In the genomic region with DNA sequence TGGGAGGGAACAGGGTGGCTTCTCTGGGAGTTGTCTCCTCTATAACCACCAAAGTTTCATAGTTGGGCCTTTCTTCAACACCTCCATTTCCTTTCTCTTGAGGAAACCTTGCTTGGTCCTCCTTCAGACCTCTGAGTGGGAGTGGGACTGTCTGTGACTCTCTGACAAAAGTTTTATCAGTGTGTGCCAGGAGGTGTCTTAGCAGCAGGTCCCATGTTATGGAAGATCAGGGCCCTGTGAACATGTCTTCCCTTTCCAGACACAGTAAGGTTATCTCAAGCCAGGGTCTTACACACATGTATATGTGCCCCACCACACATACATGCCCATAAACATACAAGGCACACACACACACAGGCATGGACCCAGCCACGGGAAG, we compare ENCODE assay signal across 14 mouse cellular contexts. TPM values are rescaled to one million over a fixed set of nuclear protein-coding genes. Genes with fewer than 3 reads are reported as not detected.
DNase-seq lines count a peak whose midpoint lies in the region; ATAC-seq lines count a peak whose summit lies in the region.
"Had no signal": no experiment of that assay in that cellular context is flagged by ENCODE, and none has a peak within 500 bp of the region (broad histone marks: within the 10 kb centered on the region; RNA-seq: fewer than 3 reads in every experiment).

No protein-coding gene starts in this region.

- ATAC-seq in limb, embryonic 11.5 days (ENCODE audit: insufficient number of reproducible peaks, low FRiP score, low TSS enrichment, low read depth) = peak; percentile 49; the same call in 1 of the 2 replicates
- peak; percentile 79 for ATAC-seq in liver, embryonic 16.5 days (ENCODE audit: low read depth)

- H3K4me1 ChIP-seq in limb, embryonic 11.5 days (ENCODE audit: control insufficient read depth, insufficient read depth, low read length) = no peaks in the 10 kb centered on the region
- peaks cover 21% of the 10 kb centered on the region for H3K4me1 ChIP-seq in limb, embryonic 10.5 days
- H3K4me1 ChIP-seq in erythroblast, embryonic 14.5 days (ENCODE audit: control insufficient read depth) = peaks cover 65% of the 10 kb centered on the region
- peaks cover 37% of the 10 kb centered on the region for H3K4me1 ChIP-seq in liver, embryonic 16.5 days (ENCODE audit: control insufficient read depth, low read depth, low read length)
- H3K4me1 ChIP-seq in embryonic facial prominence, embryonic 10.5 days = peaks cover 18% of the 10 kb centered on the region

- no peak overlapping the region for H3K9ac ChIP-seq in limb, embryonic 11.5 days (ENCODE audit: low read length)
- peak overlapping the region; percentile 70 for H3K9ac ChIP-seq in liver, embryonic 16.5 days (ENCODE audit: low read depth, low read length)
- H3K9ac ChIP-seq: forebrain, postnatal 0 days had no signal

- H3K36me3 ChIP-seq in limb, embryonic 11.5 days (ENCODE audit: control insufficient read depth, insufficient read depth, low read length) = no peaks in the 10 kb centered on the region
- H3K36me3 ChIP-seq in limb, embryonic 10.5 days = no peaks in the 10 kb centered on the region
- peaks cover 11% of the 10 kb centered on the region for H3K36me3 ChIP-seq in erythroblast, embryonic 14.5 days (ENCODE audit: control insufficient read depth)
- no peaks in the 10 kb centered on the region for H3K36me3 ChIP-seq in liver, embryonic 16.5 days (ENCODE audit: control insufficient read depth, insufficient read depth)
- no peaks in the 10 kb centered on the region for H3K36me3 ChIP-seq in embryonic facial prominence, embryonic 10.5 days (replicated peaks)

- no peak overlapping the region for H3K4me3 ChIP-seq in limb, embryonic 11.5 days (ENCODE audit: low read depth, low read length)
- H3K4me3 ChIP-seq in limb, embryonic 10.5 days = no peak overlapping the region
- peak overlapping the region; percentile 55 for H3K4me3 ChIP-seq in erythroblast, embryonic 14.5 days (replicated peaks)
- peak overlapping the region; percentile 54 for H3K4me3 ChIP-seq in liver, embryonic 16.5 days (ENCODE audit: low read depth, low read length)
- no peak overlapping the region for H3K4me3 ChIP-seq in embryonic facial prominence, embryonic 10.5 days
- H3K4me3 ChIP-seq: heart, adult 2 months had no signal

- no peak overlapping the region for H3K4me2 ChIP-seq in limb, embryonic 11.5 days (ENCODE audit: low read depth, severe bottlenecking)
- H3K4me2 ChIP-seq in liver, embryonic 16.5 days (ENCODE audit: low read depth, low read length) = peak overlapping the region; percentile 80

- WGBS in limb, embryonic 11.5 days = 85% methylated on average over 1 of the region's 1 CpGs
- 86% methylated on average over 1 of the region's 1 CpGs for WGBS in limb, embryonic 10.5 days
- 45% methylated on average over 1 of the region's 1 CpGs for WGBS in liver, embryonic 16.5 days (ENCODE audit: insufficient replicate concordance)
- 88% methylated on average over 1 of the region's 1 CpGs for WGBS in embryonic facial prominence, embryonic 10.5 days

- no peak overlapping the region for H3K27ac ChIP-seq in limb, embryonic 11.5 days (replicated peaks; ENCODE audit: low read depth, low read length)
- no peak overlapping the region for H3K27ac ChIP-seq in limb, embryonic 10.5 days
- peak overlapping the region; percentile 97 for H3K27ac ChIP-seq in liver, embryonic 16.5 days (ENCODE audit: low read length)
- no peak overlapping the region for H3K27ac ChIP-seq in embryonic facial prominence, embryonic 10.5 days (replicated peaks)
- H3K27ac ChIP-seq: heart, adult 2 months had no signal

- no peaks in the 10 kb centered on the region for H3K9me3 ChIP-seq in limb, embryonic 11.5 days (ENCODE audit: control insufficient read depth, low read length)
- no peaks in the 10 kb centered on the region for H3K9me3 ChIP-seq in limb, embryonic 10.5 days (replicated peaks)
- H3K9me3 ChIP-seq in erythroblast, embryonic 14.5 days (ENCODE audit: control insufficient read depth, low read length) = peaks cover 18% of the 10 kb centered on the region
- H3K9me3 ChIP-seq in liver, embryonic 16.5 days (replicated peaks; ENCODE audit: control insufficient read depth, low read length) = peaks cover 3% of the 10 kb centered on the region
- 0 out of 2 replicates have a peak, but pooled peaks cover 5% of the 10 kb centered on the region for H3K9me3 ChIP-seq in embryonic facial prominence, embryonic 10.5 days

- DNase-seq in limb, embryonic 11.5 days (ENCODE audit: low spot score) = no peak
- no peak for DNase-seq in limb, embryonic 10.5 days (ENCODE audit: low spot score)
- DNase-seq in c-Kit-negative CD71-positive TER-119-positive erythroid progenitor cells, embryonic 14.5 days (ENCODE audit: low read depth, low spot score) = peak; percentile 57
- DNase-seq in embryonic facial prominence, embryonic 10.5 days (ENCODE audit: low spot score) = no peak
- no peak for DNase-seq in urinary bladder, postnatal 14 days (ENCODE audit: low spot score)
- DNase-seq: cerebellum, adult 18-20 months; forebrain, postnatal 0 days; gastrocnemius, postnatal 10 days; heart, adult 2 months; kidney, postnatal 36 days; lung, adult 2 months; retina, postnatal 1 day had no signal

- no peaks in the 10 kb centered on the region for H3K27me3 ChIP-seq in limb, embryonic 11.5 days (ENCODE audit: control insufficient read depth, insufficient read depth, low read length)
- peaks cover 1% of the 10 kb centered on the region; the same call in 1 of the 2 replicates for H3K27me3 ChIP-seq in limb, embryonic 10.5 days (ENCODE audit: low read depth, poor library complexity, severe bottlenecking)
- H3K27me3 ChIP-seq in erythroblast, embryonic 14.5 days (ENCODE audit: control insufficient read depth) = no peaks in the 10 kb centered on the region
- no peaks in the 10 kb centered on the region for H3K27me3 ChIP-seq in liver, embryonic 16.5 days (ENCODE audit: control insufficient read depth, insufficient read depth, low read depth, low read length)
- no peaks in the 10 kb centered on the region for H3K27me3 ChIP-seq in embryonic facial prominence, embryonic 10.5 days (replicated peaks; ENCODE audit: low read depth, poor library complexity, severe bottlenecking)

RNA-seq across cellular contexts. Expression of a gene that starts 56.1 kb away (rescaled TPM):
- polyA plus RNA-seq in limb, embryonic 11.5 days (2014; fragmentation: Nextera tagmentation; extraction: Ambion mirVana) = 0.55 and 0.64 TPM in 2 replicates
- 0.63 and 0.79 TPM in 2 replicates for polyA plus RNA-seq in limb, embryonic 10.5 days (2016; fragmentation: Nextera tagmentation; extraction: Ambion mirVana)
- polyA plus RNA-seq in erythroblast, embryonic 14.5 days (2012) = not detected in 2 replicates
- polyA plus RNA-seq in liver, embryonic 16.5 days (2015; fragmentation: Nextera tagmentation; extraction: Ambion mirVana) = 0.14 and 0.28 TPM in 2 replicates
- polyA plus RNA-seq in embryonic facial prominence, embryonic 10.5 days (2016; fragmentation: Nextera tagmentation; extraction: Ambion mirVana) = 0.44 and 0.54 TPM in 2 replicates

RNA-seq across cellular contexts. Expression of a gene that starts 56.3 kb away (rescaled TPM):
- polyA plus RNA-seq in limb, embryonic 11.5 days (2014; fragmentation: Nextera tagmentation; extraction: Ambion mirVana) = 79.1 and 80.9 TPM in 2 replicates
- 100 and 110 TPM in 2 replicates for polyA plus RNA-seq in limb, embryonic 10.5 days (2016; fragmentation: Nextera tagmentation; extraction: Ambion mirVana)
- polyA plus RNA-seq in erythroblast, embryonic 14.5 days (2012) = 2.1 and 2.3 TPM in 2 replicates
- polyA plus RNA-seq in liver, embryonic 16.5 days (2015; fragmentation: Nextera tagmentation; extraction: Ambion mirVana) = 12.3 and 13.3 TPM in 2 replicates
- 109 and 122 TPM in 2 replicates for polyA plus RNA-seq in embryonic facial prominence, embryonic 10.5 days (2016; fragmentation: Nextera tagmentation; extraction: Ambion mirVana)

Comparison
In these comparisons a context has a peak if more than half of its experiments do, and no peak if none do; other contexts are left out.
1. H3K4me3 ChIP-seq: peak in erythroblast, embryonic 14.5 days (single experiment) and liver, embryonic 16.5 days (single experiment); none in limb, embryonic 11.5 days (single experiment), limb, embryonic 10.5 days (single experiment) and embryonic facial prominence, embryonic 10.5 days (single experiment).